Mouse (Mus musculus) hindbrain, embryonic 14.5 days (tissue): ENCODE data around the gene Meis2. TPM values are rescaled to one million over a fixed set of nuclear protein-coding genes. Genes with fewer than 3 reads are reported as not detected.

Experiments used
- ATAC-seq: fragments of 200-750 bp; cut with Nextera tagmentation; 2 replicates; pipeline ENCODE4 v1.8.0; 2017; ENCODE audit warnings: moderate number of reproducible peaks, mild to moderate bottlenecking, moderate TSS enrichment, moderate library complexity; ENCODE audit not compliant: low FRiP score
- DNase-seq: peaks from one replicate; pipeline ENCODE4 v3.0.0-alpha.2; 2015; ENCODE audit warnings: low spot score
- H3K27ac ChIP-seq: fragments of 300-500 bp; sonication (generic); 2 replicates; pipeline ENCODE4 v1.5.1; 2014; ENCODE audit warnings: mild to moderate bottlenecking, moderate library complexity
- H3K27me3 ChIP-seq: fragments of 300-500 bp; sonication (generic); 2 replicates; pipeline ENCODE4 v1.6.1; 2014; ENCODE audit warnings: mild to moderate bottlenecking, low read length, mixed read lengths; ENCODE audit not compliant: control insufficient read depth, insufficient read depth
- H3K36me3 ChIP-seq: fragments of 300-500 bp; sonication (generic); replicated peaks from 2 replicates; pipeline ENCODE4 v1.6.1; 2014; ENCODE audit not compliant: control insufficient read depth, insufficient read depth
- H3K4me1 ChIP-seq: fragments of 300-500 bp; sonication (generic); replicated peaks from 2 replicates; pipeline ENCODE4 v1.6.1; 2014; ENCODE audit warnings: antibody characterized with exemption, low read length, mixed read lengths; ENCODE audit not compliant: control insufficient read depth, insufficient read depth
- H3K4me2 ChIP-seq: fragments of 300-500 bp; sonication (generic); replicated peaks from 2 replicates; pipeline ENCODE4 v1.6.1; 2014; ENCODE audit warnings: mild to moderate bottlenecking, moderate library complexity
- H3K4me3 ChIP-seq: fragments of 300-500 bp; sonication (generic); replicated peaks from 2 replicates; pipeline ENCODE4 v1.5.1; 2014; ENCODE audit warnings: mild to moderate bottlenecking, low read length
- H3K9ac ChIP-seq: fragments of 300-500 bp; sonication (generic); 2 replicates; pipeline ENCODE4 v1.6.1; 2014
- H3K9me3 ChIP-seq: fragments of 300-500 bp; sonication (generic); 2 replicates; pipeline ENCODE4 v1.6.1; 2016; ENCODE audit warnings: low read length; ENCODE audit not compliant: control insufficient read depth
- WGBS: fragments of 180-500 bp; shearing (Covaris S2); extraction: QIAGEN DNeasy Blood & Tissue Kit; methylation state at CpG from one replicate; pipeline ENCODE4 v1.1.7; 2014; 5-methylcytosine and 5-hydroxymethylcytosine counted together
- polyA plus RNA-seq: library from polyadenylated mRNA; unstranded; fragments of >200 nt; fragmentation: Nextera tagmentation; extraction: Ambion mirVana; gene quantifications from 2 replicates; pipeline ENCODE4 v1.2.1, GENCODE M21; 2014

Gene Meis2
- polyA plus RNA-seq, 1 experiment from 2014 or later, result 159 TPM

GRCm38 (mm10) chr2:115859371-115860140 is 206.1 kb downstream of the Meis2 start:
- H3K27ac ChIP-seq, result peak overlapping the region; percentile 89
- peak overlapping the region; percentile 52 for H3K9ac ChIP-seq
- H3K4me3 ChIP-seq, result peak overlapping the region; percentile 20
- WGBS, result under 1% methylated on average over 27 of the region's 27 CpGs
- H3K36me3 ChIP-seq, result peaks cover 11% of the 10 kb centered on the region
- ATAC-seq (peak; percentile 81), DNase-seq (peak; percentile 74)
- peak overlapping the region; percentile 48 for H3K4me2 ChIP-seq
- peaks cover 43% of the 10 kb centered on the region for H3K4me1 ChIP-seq
- peaks cover 11% of the 10 kb centered on the region for H3K27me3 ChIP-seq
- no peaks in the 10 kb centered on the region for H3K9me3 ChIP-seq

- H3K9me3 ChIP-seq, result no peaks in the 10 kb centered on the region
- H3K4me2 ChIP-seq, result peak overlapping the region; percentile 48
- 2% methylated on average over 10 of the region's 10 CpGs for WGBS
- peak overlapping the region; percentile 20 for H3K4me3 ChIP-seq
- H3K27me3 ChIP-seq, result peaks cover 16% of the 10 kb centered on the region
- ATAC-seq (no peak), DNase-seq (no peak)
- peak overlapping the region; percentile 52 for H3K9ac ChIP-seq
- H3K36me3 ChIP-seq, result peaks cover 8% of the 10 kb centered on the region
- peak overlapping the region; percentile 89 for H3K27ac ChIP-seq
- peaks cover 46% of the 10 kb centered on the region for H3K4me1 ChIP-seq
These were observed 206.7 kb downstream of the Meis2 start for GRCm38 (mm10) chr2:115858927-115859326.

GRCm38 (mm10) chr2:115858246-115858645 is 207.4 kb downstream of the Meis2 start:
- Histone ChIP-seq H3K9me3 (no peaks in the 10 kb centered on the region), H3K4me2 (peak overlapping the region; percentile 48), H3K36me3 (peaks cover 1% of the 10 kb centered on the region), H3K4me1 (peaks cover 46% of the 10 kb centered on the region), H3K4me3 (peak overlapping the region; percentile 20), H3K27ac (peak overlapping the region; percentile 89), H3K27me3 (peaks cover 19% of the 10 kb centered on the region), H3K9ac (peak overlapping the region; percentile 52)
- no peak for ATAC-seq
- no peak for DNase-seq
- whole genome bisulfite sequencing, result 3% methylated on average over 8 of the region's 8 CpGs

- WGBS, result 4% methylated on average over 11 of the region's 11 CpGs
- Histone ChIP-seq H3K4me1 (peaks cover 53% of the 10 kb centered on the region), H3K36me3 (no peaks in the 10 kb centered on the region), H3K4me3 (peak overlapping the region; percentile 20), H3K27ac (peak overlapping the region; percentile 89), H3K9me3 (no peaks in the 10 kb centered on the region), H3K4me2 (peak overlapping the region; percentile 48), H3K9ac (peak overlapping the region; percentile 52), H3K27me3 (peaks cover 28% of the 10 kb centered on the region)
- DNase-seq, result no peak
- no peak for ATAC-seq
These were observed 208.2 kb downstream of the Meis2 start for GRCm38 (mm10) chr2:115857123-115858080.

- Histone ChIP-seq H3K4me2 (peak overlapping the region; percentile 61), H3K36me3 (no peaks in the 10 kb centered on the region), H3K27me3 (peaks cover 34% of the 10 kb centered on the region), H3K9ac (peak overlapping the region; percentile 57), H3K4me1 (peaks cover 54% of the 10 kb centered on the region), H3K4me3 (peak overlapping the region; percentile 24), H3K9me3 (no peaks in the 10 kb centered on the region), H3K27ac (peak overlapping the region; percentile 89)
- ATAC-seq (no peak), DNase-seq (peak; percentile 51)
- 2% methylated on average over 13 of the region's 13 CpGs for WGBS
These were observed 209.1 kb downstream of the Meis2 start for GRCm38 (mm10) chr2:115856401-115857073.

GRCm38 (mm10) chr2:115855511-115856400 is 209.9 kb downstream of the Meis2 start:
- Histone ChIP-seq H3K27me3 (peaks cover 34% of the 10 kb centered on the region), H3K36me3 (no peaks in the 10 kb centered on the region), H3K9me3 (no peaks in the 10 kb centered on the region), H3K9ac (peak overlapping the region; percentile 57), H3K4me1 (peaks cover 49% of the 10 kb centered on the region), H3K4me3 (peak overlapping the region; percentile 24), H3K4me2 (peak overlapping the region; percentile 61), H3K27ac (peak overlapping the region; percentile 88)
- ATAC-seq, result peak; percentile 61
- WGBS, result under 1% methylated on average over 33 of the region's 33 CpGs
- DNase-seq, result peak; percentile 91

GRCm38 (mm10) chr2:115854828-115855311 is 210.8 kb downstream of the Meis2 start:
- Histone ChIP-seq H3K9me3 (no peaks in the 10 kb centered on the region), H3K4me2 (peak overlapping the region; percentile 61), H3K36me3 (no peaks in the 10 kb centered on the region), H3K4me1 (peaks cover 41% of the 10 kb centered on the region), H3K27me3 (peaks cover 34% of the 10 kb centered on the region), H3K9ac (peak overlapping the region; percentile 57), H3K4me3 (peak overlapping the region; percentile 24), H3K27ac (peak overlapping the region; percentile 88)
- ATAC-seq, result no peak
- DNase-seq, result no peak
- 4% methylated on average over 25 of the region's 25 CpGs for WGBS
